Mouse (Mus musculus): Measurements from ENCODE around the gene Ccdc187. TPM values are rescaled to one million over a fixed set of nuclear protein-coding genes. Genes with fewer than 3 reads are reported as not detected.

The Ccdc187 gene
- total and polyA plus RNA-seq, 3 experiments = not detected

DNA sequence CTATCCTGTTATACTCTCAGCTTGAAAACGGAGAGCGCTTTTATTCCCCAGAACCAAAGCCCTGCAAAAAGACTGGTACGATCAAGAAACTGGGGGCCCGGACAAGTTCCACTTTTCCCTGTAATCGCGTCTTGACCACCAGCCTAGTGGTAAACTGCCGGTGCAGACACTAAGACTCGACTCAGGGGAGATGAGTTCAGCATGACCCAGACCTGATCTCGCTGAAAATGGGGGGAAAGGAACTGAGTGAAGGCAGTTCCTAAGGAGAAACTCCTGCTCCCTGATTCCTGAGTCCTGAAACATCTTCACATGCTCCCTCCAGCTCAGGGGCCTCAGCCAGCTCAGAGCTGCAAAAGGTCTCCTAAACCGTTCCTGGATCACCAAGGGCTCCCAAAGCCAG, 88.6 kb downstream of the Ccdc187 start:
- Histone ChIP-seq H3K36me3 (replicated peaks in 1 of 2; ENCODE audit: control insufficient read depth in 1 of 2, insufficient read depth in 1 of 2, low read length in 1 of 2) (peaks cover 8 to 15% of the 10 kb centered on the region in 2 experiments), H3K4me1 (ENCODE audit: control insufficient read depth in 1 of 2, insufficient read depth in 2 of 2) (no peaks in the 10 kb centered on the region), H3K4me2 (ENCODE audit: insufficient read depth, low read depth, poor library complexity, severe bottlenecking) (no peak overlapping the region), H3K9me3 (replicated peaks; ENCODE audit: low read length) (peaks cover 2% of the 10 kb centered on the region), H3K9ac (ENCODE audit: insufficient read depth, low read depth) (no peak overlapping the region), H3K4me3 (replicated peaks in 1 of 3; ENCODE audit: low read depth in 2 of 3, low read length in 2 of 3, poor library complexity in 1 of 3) (no peak overlapping the region), H3K27me3 (replicated peaks) (peaks cover 9% of the 10 kb centered on the region), H3K27ac (ENCODE audit: insufficient read depth, low read depth) (no peak overlapping the region), H3K79me2 (replicated peaks; ENCODE audit: control insufficient read depth, extremely low read depth, insufficient read depth, poor library complexity, severe bottlenecking) (no peaks in the 10 kb centered on the region)
- dilution Hi-C loops (cut with MboI; ENCODE audit: extremely low pct_ligation_motif_present, extremely low pct_unique_long_range_greater_than_20kb, low sequenced_read_pairs) = no loop called here
- no peak for TF ChIP-seq SMC3 (IDR thresholded peaks at IDR 0.05; ENCODE audit: low read depth, low read length)
- no peak for TF ChIP-seq GABPA (IDR thresholded peaks at IDR 0.05; ENCODE audit: insufficient replicate concordance, low read depth, low read length)
- TF ChIP-seq NELFE (IDR thresholded peaks at IDR 0.05; ENCODE audit: low read depth, low read length) = no peak
- TF ChIP-seq USF1 (IDR thresholded peaks at IDR 0.05; ENCODE audit: low read depth, low read length) = no peak
- TF ChIP-seq SIN3A (IDR thresholded peaks at IDR 0.05; ENCODE audit: low read length) = no peak
- no peak for TF ChIP-seq USF2 (conservative IDR thresholded peaks at IDR 0.05; ENCODE audit: low read depth, low read length)
- in situ Hi-C loops (cut with MboI; ENCODE audit: low pct_ligation_motif_present, low pct_unique_long_range_greater_than_20kb, low sequenced_read_pairs) = no loop called here
- DNase-seq (ENCODE audit: extremely low read depth) = no peak

DNA sequence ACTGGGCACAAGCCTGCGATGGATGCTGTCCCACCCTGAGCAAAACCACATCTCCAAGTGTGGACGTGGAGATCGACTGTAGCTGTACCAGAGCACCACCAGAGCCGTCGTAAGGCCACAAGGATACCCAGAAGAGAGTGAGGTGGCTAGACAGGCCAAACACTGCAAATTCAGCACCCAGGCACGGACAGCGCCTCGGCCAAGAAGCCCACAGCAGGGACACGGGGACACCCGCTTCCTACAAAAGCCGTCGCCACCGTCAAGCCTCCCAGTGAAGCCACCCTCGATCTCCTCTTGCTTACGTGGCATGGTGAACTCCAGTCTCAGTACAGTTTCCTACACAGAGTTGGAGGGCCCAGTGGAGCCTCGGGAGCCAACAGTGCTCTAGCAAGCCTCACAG, 89.2 kb downstream of the Ccdc187 start:
- Histone ChIP-seq H3K36me3 (replicated peaks in 1 of 2; ENCODE audit: control insufficient read depth in 1 of 2, insufficient read depth in 1 of 2, low read length in 1 of 2) (peaks cover 1 to 8% of the 10 kb centered on the region in 2 experiments), H3K9ac (ENCODE audit: insufficient read depth, low read depth) (no peak overlapping the region), H3K27ac (ENCODE audit: insufficient read depth, low read depth) (no peak overlapping the region), H3K4me2 (ENCODE audit: insufficient read depth, low read depth, poor library complexity, severe bottlenecking) (no peak overlapping the region), H3K4me3 (replicated peaks in 1 of 3; ENCODE audit: low read depth in 2 of 3, low read length in 2 of 3, poor library complexity in 1 of 3) (no peak overlapping the region), H3K4me1 (ENCODE audit: control insufficient read depth in 1 of 2, insufficient read depth in 2 of 2) (no peaks in the 10 kb centered on the region), H3K27me3 (replicated peaks) (peaks cover 15% of the 10 kb centered on the region), H3K79me2 (replicated peaks; ENCODE audit: control insufficient read depth, extremely low read depth, insufficient read depth, poor library complexity, severe bottlenecking) (no peaks in the 10 kb centered on the region), H3K9me3 (replicated peaks; ENCODE audit: low read length) (no peaks in the 10 kb centered on the region)
- dilution Hi-C loops (cut with MboI; ENCODE audit: extremely low pct_ligation_motif_present, extremely low pct_unique_long_range_greater_than_20kb, low sequenced_read_pairs) = no loop called here
- in situ Hi-C loops (cut with MboI; ENCODE audit: low pct_ligation_motif_present, low pct_unique_long_range_greater_than_20kb, low sequenced_read_pairs) = no loop called here
- TF ChIP-seq CTCF (conservative IDR thresholded peaks at IDR 0.05 in 1 of 2, IDR thresholded peaks at IDR 0.05 in 1 of 2; ENCODE audit: low read depth in 2 of 2, low read length in 2 of 2) (no peak), JUN (IDR thresholded peaks at IDR 0.05; ENCODE audit: insufficient read depth, low read depth, low read length) (no peak), HCFC1 (IDR thresholded peaks at IDR 0.05; ENCODE audit: low read depth, low read length) (no peak), ZMIZ1 (IDR thresholded peaks at IDR 0.05; ENCODE audit: low read depth, low read length) (no peak), ZC3H11A (IDR thresholded peaks at IDR 0.05; ENCODE audit: low read depth, low read length) (no peak), IRF4 (IDR thresholded peaks at IDR 0.05; ENCODE audit: low read depth, low read length) (no peak), NRF1 (IDR thresholded peaks at IDR 0.05; ENCODE audit: low read depth, low read length) (no peak), RCOR1 (conservative IDR thresholded peaks at IDR 0.05; ENCODE audit: low read depth, low read length) (no peak), E2F4 (IDR thresholded peaks at IDR 0.05; ENCODE audit: insufficient replicate concordance, low read depth, low read length) (no peak), POLR2A (IDR thresholded peaks at IDR 0.05; ENCODE audit: low read depth, low read length) (no peak), CHD2 (IDR thresholded peaks at IDR 0.05; ENCODE audit: low read length) (no peak), POLR2AphosphoS2 (IDR thresholded peaks at IDR 0.05; ENCODE audit: low read depth, low read length) (no peak), MAFK (IDR thresholded peaks at IDR 0.05; ENCODE audit: insufficient replicate concordance, low read length) (no peak), JUND (conservative IDR thresholded peaks at IDR 0.05; ENCODE audit: low read depth, low read length) (no peak), USF1 (IDR thresholded peaks at IDR 0.05; ENCODE audit: low read depth, low read length) (no peak), ELF1 (IDR thresholded peaks at IDR 0.05; ENCODE audit: low read depth, low read length) (no peak), EP300 (IDR thresholded peaks at IDR 0.05; ENCODE audit: low read length) (no peak), NELFE (IDR thresholded peaks at IDR 0.05; ENCODE audit: low read depth, low read length) (no peak)
- no peak for DNase-seq (ENCODE audit: extremely low read depth)

Data from CH12.LX (cell line).